Mouse (Mus musculus) liver, postnatal 0 days (tissue): ENCODE data around the gene Tm4sf20.

ENCODE experiments used
- CTCF ChIP-seq: sonication (generic); IDR thresholded peaks from 2 replicates; pipeline ENCODE4 v1.5.1; 2016; ENCODE audit warnings: antibody characterized with exemption, low read depth
- EP300 ChIP-seq: IDR thresholded peaks from 2 replicates; pipeline ENCODE4 v1.6.1; 2016; ENCODE audit warnings: antibody characterized with exemption, low read depth, mild to moderate bottlenecking

DNA sequence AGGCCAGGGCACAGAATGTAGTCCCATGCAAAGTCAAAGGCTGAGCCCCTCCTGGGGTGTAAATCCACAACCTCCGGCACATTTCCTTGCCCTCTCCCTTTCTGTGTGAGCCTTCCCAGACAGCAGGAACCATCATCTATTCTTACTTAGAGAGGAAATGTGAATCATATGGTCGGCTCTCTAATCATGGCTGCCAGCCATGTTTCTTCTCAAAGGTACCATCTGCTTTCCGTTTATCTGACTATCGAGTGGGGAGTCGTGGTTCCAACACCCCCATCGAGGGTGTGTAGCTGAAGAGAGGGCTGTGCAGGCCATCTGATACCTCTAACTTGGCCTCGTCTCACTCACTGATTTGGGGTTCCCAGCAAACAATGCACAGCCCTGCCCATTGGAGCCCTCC, 19.8 kb upstream of the Tm4sf20 start:
- TF ChIP-seq CTCF (no peak), EP300 (no peak)
